Mouse (Mus musculus): ENCODE measurements around the gene Rps15. TPM values are rescaled to one million over a fixed set of nuclear protein-coding genes. Genes with fewer than 3 reads are reported as not detected.
A peak's percentile ranks its signal among the peaks of the same experiment; 100 is the strongest.

Gene Rps15
- polyA plus RNA-seq, 1 experiment from 2014 or later, result 538 TPM

DNA sequence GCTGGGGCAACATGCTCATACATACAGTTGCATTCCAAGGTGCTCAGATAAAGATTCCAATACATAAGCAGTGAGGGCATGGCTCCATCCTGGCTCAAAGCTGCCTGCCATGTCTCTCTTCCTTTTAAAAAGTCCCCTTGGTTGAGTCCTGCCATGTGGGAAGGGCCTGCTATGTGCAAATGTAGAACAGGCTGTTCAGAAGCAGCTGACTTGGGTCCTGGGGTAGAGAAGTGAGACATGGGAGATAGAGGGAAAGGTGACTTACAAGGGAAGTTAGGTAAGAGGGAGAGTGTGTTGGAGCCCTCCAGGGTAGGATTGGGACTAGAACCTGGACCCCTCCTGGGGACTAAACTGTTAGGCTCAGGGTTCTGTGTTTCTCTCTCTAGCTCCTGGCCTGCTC lies 40.2 kb upstream of the Rps15 start:
- no peak for ATAC-seq
- no peaks in the 10 kb centered on the region for H3K27me3 ChIP-seq (replicated peaks; ENCODE audit: control insufficient read depth, insufficient read depth, low read length)
- no peak overlapping the region for H3K9ac ChIP-seq (replicated peaks; ENCODE audit: low read depth, low read length)

DNA sequence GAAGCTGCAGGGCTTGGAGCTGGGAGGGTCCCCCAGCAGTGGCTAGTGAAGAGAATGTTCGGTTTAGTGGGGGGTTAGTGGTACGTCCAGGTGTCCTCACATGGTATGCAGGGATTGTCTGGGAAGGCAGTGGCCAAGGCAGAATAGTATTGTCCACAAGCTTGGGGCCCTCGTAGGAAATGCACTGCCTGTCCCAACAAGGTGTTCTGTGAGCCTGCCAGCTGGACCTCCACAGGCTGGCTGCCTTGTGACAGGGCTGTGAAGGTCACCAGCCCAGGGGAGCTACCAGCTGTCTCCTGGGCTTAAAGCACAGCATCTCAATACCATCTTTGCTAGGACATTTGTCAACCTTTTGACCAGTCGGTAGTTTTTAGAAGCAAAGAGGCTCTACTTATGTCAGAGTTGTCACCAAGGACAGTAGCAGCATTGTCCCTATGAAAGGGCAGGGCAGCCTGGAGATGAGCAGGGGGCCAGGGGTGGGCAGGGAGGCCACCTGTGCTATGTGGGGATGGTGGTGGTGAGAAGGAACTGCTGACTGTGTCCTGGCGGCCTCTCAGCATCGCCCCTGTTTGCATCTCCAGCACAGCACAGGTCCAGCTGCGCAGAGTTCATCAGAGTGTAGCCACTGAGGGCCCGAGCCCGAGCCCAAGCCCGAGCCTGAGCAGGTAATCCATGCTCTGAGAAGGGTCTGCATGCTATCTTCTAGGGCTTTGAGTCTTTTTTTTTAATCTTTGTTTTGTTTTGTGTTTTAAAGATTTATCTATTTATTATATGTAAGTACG lies 39.6 kb upstream of the Rps15 start:
- H3K9ac ChIP-seq (replicated peaks; ENCODE audit: low read depth, low read length), result no peak overlapping the region
- 89% methylated on average over 11 of the region's 11 CpGs for WGBS
- H3K27me3 ChIP-seq (replicated peaks; ENCODE audit: control insufficient read depth, insufficient read depth, low read length), result no peaks in the 10 kb centered on the region
- no peak overlapping the region for H3K4me2 ChIP-seq (ENCODE audit: low read length)
- H3K36me3 ChIP-seq (ENCODE audit: control insufficient read depth, insufficient read depth), result peaks cover 15% of the 10 kb centered on the region
- ATAC-seq, result no peak
- H3K27ac ChIP-seq (ENCODE audit: low read length), result no peak overlapping the region
- H3K4me3 ChIP-seq (replicated peaks; ENCODE audit: low read length), result no peak overlapping the region
- H3K4me1 ChIP-seq (replicated peaks; ENCODE audit: control insufficient read depth, insufficient read depth, low read length), result peaks cover 13% of the 10 kb centered on the region
- H3K9me3 ChIP-seq (ENCODE audit: control insufficient read depth, low read length), result no peaks in the 10 kb centered on the region

More for the DNA sequence above, 40.2 kb upstream of the Rps15 start:
- Histone ChIP-seq H3K4me2 (ENCODE audit: low read length) (no peak overlapping the region), H3K36me3 (ENCODE audit: control insufficient read depth, insufficient read depth) (peaks cover 15% of the 10 kb centered on the region), H3K9me3 (ENCODE audit: control insufficient read depth, low read length) (no peaks in the 10 kb centered on the region), H3K4me3 (replicated peaks; ENCODE audit: low read length) (no peak overlapping the region), H3K27ac (ENCODE audit: low read length) (no peak overlapping the region), H3K4me1 (replicated peaks; ENCODE audit: control insufficient read depth, insufficient read depth, low read length) (peaks cover 13% of the 10 kb centered on the region)

DNA sequence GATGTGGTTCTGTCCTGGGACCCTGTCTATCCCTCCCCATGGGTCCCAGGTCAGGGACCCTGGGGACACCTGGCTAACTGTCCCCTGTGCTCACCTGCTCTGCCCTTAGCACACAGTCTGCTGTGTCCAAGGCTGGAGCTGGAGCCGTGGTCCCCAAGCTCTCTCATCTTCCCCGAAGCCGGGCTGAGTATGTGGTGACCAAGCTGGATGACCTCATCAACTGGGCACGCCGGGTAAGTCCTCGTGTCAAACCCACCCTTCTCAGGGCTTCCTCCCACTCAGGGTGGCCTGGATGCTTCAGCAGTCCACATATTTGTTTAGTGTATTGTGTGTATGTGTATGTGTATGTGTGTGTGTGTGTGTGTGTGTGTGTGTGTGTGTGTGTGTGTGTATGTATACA lies 38.7 kb upstream of the Rps15 start:
- no peak overlapping the region for H3K4me3 ChIP-seq (replicated peaks; ENCODE audit: low read length)
- H3K4me1 ChIP-seq (replicated peaks; ENCODE audit: control insufficient read depth, insufficient read depth, low read length), result peaks cover 11% of the 10 kb centered on the region
- peaks cover 15% of the 10 kb centered on the region for H3K36me3 ChIP-seq (ENCODE audit: control insufficient read depth, insufficient read depth)
- H3K27ac ChIP-seq (ENCODE audit: low read length), result no peak overlapping the region
- H3K27me3 ChIP-seq (replicated peaks; ENCODE audit: control insufficient read depth, insufficient read depth, low read length), result no peaks in the 10 kb centered on the region
- no peak for ATAC-seq
- H3K9ac ChIP-seq (replicated peaks; ENCODE audit: low read depth, low read length), result no peak overlapping the region
- no peaks in the 10 kb centered on the region for H3K9me3 ChIP-seq (ENCODE audit: control insufficient read depth, low read length)
- 82% methylated on average over 6 of the region's 6 CpGs for WGBS
- no peak overlapping the region for H3K4me2 ChIP-seq (ENCODE audit: low read length)

DNA sequence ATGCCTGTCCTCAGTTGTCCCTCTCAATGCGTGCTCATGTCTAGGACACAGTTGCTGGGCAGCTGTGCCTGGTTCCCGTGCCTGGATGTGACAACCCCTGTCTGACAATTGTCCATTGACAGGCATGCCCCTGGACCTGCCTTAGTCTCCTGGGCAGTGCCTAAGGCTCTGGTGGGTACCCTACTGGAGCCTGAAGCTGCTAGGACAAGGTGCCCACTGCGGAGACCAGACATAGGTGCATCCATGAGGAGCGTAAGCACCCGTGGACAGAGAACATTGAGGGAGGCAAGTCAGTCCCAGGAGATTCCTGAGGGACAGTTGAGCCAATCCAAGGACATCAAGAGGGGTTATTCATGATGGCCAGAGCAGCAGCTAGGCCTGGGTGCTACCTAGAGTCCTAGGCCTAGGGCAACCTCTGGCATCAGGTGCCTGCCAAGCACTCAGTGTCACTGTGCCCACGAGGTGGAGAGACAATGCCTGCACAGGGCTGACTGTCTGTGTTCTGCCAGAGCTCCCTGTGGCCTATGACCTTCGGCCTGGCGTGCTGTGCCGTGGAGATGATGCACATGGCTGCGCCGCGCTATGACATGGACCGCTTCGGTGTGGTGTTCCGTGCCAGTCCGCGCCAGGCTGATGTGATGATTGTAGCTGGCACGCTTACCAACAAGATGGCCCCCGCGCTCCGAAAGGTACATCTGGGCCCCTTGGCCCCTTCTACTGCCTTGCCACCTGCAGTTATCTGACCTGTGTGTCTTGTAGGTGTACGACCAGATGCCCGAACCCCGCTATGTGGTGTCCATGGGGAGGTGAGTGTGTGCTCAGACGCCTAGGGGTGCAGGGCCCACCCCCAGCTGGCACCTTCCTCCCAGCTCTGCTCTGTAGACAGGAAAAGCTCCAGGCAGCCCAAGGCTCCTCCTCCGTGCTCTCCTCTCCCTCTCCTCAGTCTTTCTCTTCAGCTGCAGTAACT lies 37.6 kb upstream of the Rps15 start:
- peaks cover 13% of the 10 kb centered on the region for H3K4me1 ChIP-seq (replicated peaks; ENCODE audit: control insufficient read depth, insufficient read depth, low read length)
- ATAC-seq, result no peak
- H3K27me3 ChIP-seq (replicated peaks; ENCODE audit: control insufficient read depth, insufficient read depth, low read length), result no peaks in the 10 kb centered on the region
- peaks cover 15% of the 10 kb centered on the region for H3K36me3 ChIP-seq (ENCODE audit: control insufficient read depth, insufficient read depth)
- no peak overlapping the region for H3K4me2 ChIP-seq (ENCODE audit: low read length)
- no peak overlapping the region for H3K4me3 ChIP-seq (replicated peaks; ENCODE audit: low read length)
- no peak overlapping the region for H3K27ac ChIP-seq (ENCODE audit: low read length)
- no peak overlapping the region for H3K9ac ChIP-seq (replicated peaks; ENCODE audit: low read depth, low read length)
- 94% methylated on average over 26 of the region's 26 CpGs for WGBS
- H3K9me3 ChIP-seq (ENCODE audit: control insufficient read depth, low read length), result no peaks in the 10 kb centered on the region

DNA sequence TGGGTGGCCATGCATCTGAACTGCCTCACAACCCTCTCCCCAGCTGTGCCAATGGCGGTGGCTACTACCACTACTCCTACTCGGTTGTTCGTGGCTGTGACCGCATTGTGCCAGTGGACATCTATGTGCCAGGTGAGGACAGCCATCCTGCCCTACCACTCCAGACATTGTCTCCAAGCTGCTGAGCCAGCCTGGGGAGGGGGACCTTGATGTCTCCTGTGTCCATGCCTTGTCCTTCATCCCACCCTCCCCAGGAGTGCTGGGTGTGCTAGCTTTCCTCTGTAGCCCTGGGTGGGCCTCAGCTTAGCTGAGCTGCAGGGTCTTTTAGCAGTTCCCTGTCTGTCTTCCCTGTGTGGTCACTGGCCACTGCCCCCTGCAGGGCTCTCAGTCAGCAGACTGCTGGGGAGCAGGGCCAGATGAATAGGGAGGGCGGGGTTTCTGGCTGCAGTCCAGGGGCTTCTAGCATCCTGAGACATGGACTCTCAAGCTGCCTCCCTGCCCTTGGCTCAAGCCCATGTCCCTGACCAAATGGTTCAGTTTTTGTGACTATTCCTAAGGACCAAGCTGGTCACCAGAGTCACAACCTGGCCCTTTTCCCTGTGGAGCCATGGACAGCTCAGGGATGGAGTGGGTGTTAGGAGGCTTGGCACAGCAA lies 36.2 kb upstream of the Rps15 start:
- H3K4me2 ChIP-seq (ENCODE audit: low read length), result no peak overlapping the region
- ATAC-seq, result no peak
- H3K27ac ChIP-seq (ENCODE audit: low read length), result no peak overlapping the region
- H3K36me3 ChIP-seq (ENCODE audit: control insufficient read depth, insufficient read depth), result peaks cover 15% of the 10 kb centered on the region
- no peaks in the 10 kb centered on the region for H3K9me3 ChIP-seq (ENCODE audit: control insufficient read depth, low read length)
- no peak overlapping the region for H3K9ac ChIP-seq (replicated peaks; ENCODE audit: low read depth, low read length)
- peaks cover 15% of the 10 kb centered on the region for H3K4me1 ChIP-seq (replicated peaks; ENCODE audit: control insufficient read depth, insufficient read depth, low read length)
- WGBS, result 80% methylated on average over 5 of the region's 5 CpGs
- H3K4me3 ChIP-seq (replicated peaks; ENCODE audit: low read length), result no peak overlapping the region
- H3K27me3 ChIP-seq (replicated peaks; ENCODE audit: control insufficient read depth, insufficient read depth, low read length), result no peaks in the 10 kb centered on the region

DNA sequence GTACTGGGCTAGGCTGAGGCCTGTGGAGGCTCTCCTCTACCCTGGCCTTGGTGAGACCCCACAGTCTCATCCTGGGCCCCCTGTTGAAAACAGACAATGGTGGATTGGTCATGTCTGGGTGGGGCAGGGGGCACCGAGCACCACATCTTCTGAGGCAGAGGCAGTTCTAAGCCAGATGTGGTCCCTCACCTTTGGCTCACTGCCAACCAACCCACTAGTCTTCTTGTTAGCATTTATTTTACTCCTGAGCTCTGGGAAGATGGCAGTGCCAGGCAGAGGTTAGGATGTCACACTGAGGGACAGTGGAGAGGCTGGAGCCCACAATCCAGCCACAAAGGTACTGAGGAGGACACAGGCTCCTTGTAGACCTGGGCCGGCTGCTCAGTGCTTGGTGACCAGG lies 34.3 kb upstream of the Rps15 start:
- Histone ChIP-seq H3K4me2 (ENCODE audit: low read length) (no peak overlapping the region), H3K36me3 (ENCODE audit: control insufficient read depth, insufficient read depth) (peaks cover 15% of the 10 kb centered on the region), H3K4me1 (replicated peaks; ENCODE audit: control insufficient read depth, insufficient read depth, low read length) (peaks cover 24% of the 10 kb centered on the region), H3K4me3 (replicated peaks; ENCODE audit: low read length) (no peak overlapping the region), H3K9ac (replicated peaks; ENCODE audit: low read depth, low read length) (no peak overlapping the region), H3K27me3 (replicated peaks; ENCODE audit: control insufficient read depth, insufficient read depth, low read length) (no peaks in the 10 kb centered on the region), H3K9me3 (ENCODE audit: control insufficient read depth, low read length) (no peaks in the 10 kb centered on the region), H3K27ac (ENCODE audit: low read length) (no peak overlapping the region)
- ATAC-seq, result no peak
- WGBS, result 77% methylated on average over 2 of the region's 2 CpGs

DNA sequence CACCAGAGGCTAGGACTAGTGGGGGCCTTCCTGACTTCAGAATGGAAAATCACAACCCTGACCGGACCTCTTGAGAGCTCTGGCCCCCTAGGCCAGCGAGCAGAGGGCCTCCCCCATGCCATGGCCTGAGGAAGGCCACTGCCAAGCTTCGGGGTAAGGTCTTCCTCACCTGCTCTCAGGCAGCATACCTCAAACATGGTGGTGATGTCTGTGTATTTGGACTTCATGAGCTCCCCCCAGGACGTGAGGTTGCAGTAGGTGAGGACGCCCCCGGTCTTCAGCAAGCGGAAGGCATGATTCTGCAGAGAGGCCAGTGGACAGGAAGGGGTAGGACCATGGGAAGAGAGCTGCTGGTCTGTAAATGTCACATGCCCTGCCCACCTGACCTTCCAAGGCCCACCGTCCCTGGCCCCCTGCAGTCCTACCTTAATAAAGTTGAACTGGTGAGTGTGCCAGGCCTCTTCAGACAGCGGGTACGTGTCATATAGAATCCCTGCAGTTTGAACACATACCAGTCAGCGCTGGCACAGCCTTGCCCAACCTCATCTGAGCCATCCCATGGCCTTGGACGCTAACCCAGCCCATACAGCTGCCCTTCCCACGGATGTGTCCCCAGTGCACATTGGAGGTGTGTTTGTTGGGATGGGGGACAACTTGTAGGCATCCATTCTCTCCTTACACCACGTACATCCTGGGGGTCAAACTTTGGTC lies 33.3 kb upstream of the Rps15 start:
- no peak for ATAC-seq
- WGBS, result 94% methylated on average over 14 of the region's 14 CpGs
- peaks cover 24% of the 10 kb centered on the region for H3K4me1 ChIP-seq (replicated peaks; ENCODE audit: control insufficient read depth, insufficient read depth, low read length)
- H3K9ac ChIP-seq (replicated peaks; ENCODE audit: low read depth, low read length), result no peak overlapping the region
- no peaks in the 10 kb centered on the region for H3K9me3 ChIP-seq (ENCODE audit: control insufficient read depth, low read length)
- no peak overlapping the region for H3K4me3 ChIP-seq (replicated peaks; ENCODE audit: low read length)
- H3K27me3 ChIP-seq (replicated peaks; ENCODE audit: control insufficient read depth, insufficient read depth, low read length), result no peaks in the 10 kb centered on the region
- H3K36me3 ChIP-seq (ENCODE audit: control insufficient read depth, insufficient read depth), result peaks cover 15% of the 10 kb centered on the region
- no peak overlapping the region for H3K27ac ChIP-seq (ENCODE audit: low read length)
- no peak overlapping the region for H3K4me2 ChIP-seq (ENCODE audit: low read length)

DNA sequence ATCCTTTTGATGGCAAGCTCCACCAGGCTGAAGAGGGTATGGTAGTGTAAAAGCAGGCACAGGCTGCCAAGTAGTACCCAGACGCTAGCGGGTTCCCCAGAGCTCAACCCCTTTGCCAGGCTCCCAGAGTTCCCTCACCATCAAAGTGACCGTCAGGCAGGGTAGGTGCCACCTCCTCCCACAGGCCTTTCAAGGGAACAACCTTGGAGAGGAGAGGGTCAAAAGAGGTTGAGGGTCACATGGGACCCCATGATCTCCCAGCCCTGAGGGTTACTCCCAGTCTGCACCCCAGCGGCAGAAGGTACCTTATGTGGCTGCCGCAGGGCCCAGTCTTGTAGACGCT lies 32.8 kb upstream of the Rps15 start:
- 80% methylated on average over 6 of the region's 6 CpGs for WGBS
- no peak overlapping the region for H3K4me3 ChIP-seq (replicated peaks; ENCODE audit: low read length)
- no peak overlapping the region for H3K9ac ChIP-seq (replicated peaks; ENCODE audit: low read depth, low read length)
- peak overlapping the region; percentile 88; the same call in 1 of the 2 replicates for H3K4me2 ChIP-seq (ENCODE audit: low read length)
- no peaks in the 10 kb centered on the region for H3K9me3 ChIP-seq (ENCODE audit: control insufficient read depth, low read length)
- H3K27me3 ChIP-seq (replicated peaks; ENCODE audit: control insufficient read depth, insufficient read depth, low read length), result no peaks in the 10 kb centered on the region
- H3K36me3 ChIP-seq (ENCODE audit: control insufficient read depth, insufficient read depth), result peaks cover 15% of the 10 kb centered on the region
- no peak overlapping the region for H3K27ac ChIP-seq (ENCODE audit: low read length)
- no peak for ATAC-seq
- H3K4me1 ChIP-seq (replicated peaks; ENCODE audit: control insufficient read depth, insufficient read depth, low read length), result peaks cover 26% of the 10 kb centered on the region
